Mouse (Mus musculus) megakaryocyte, embryonic 14.5 days (primary cell): ENCODE measurements around the gene Usp29.

Source experiments
- FLI1 ChIP-seq: IDR thresholded peaks from 2 replicates; pipeline ENCODE4 v1.6.1; 2012; ENCODE audit warnings: low read length, inconsistent platforms, mixed read lengths
- GATA1 ChIP-seq: IDR thresholded peaks from 3 replicates; pipeline ENCODE4 v1.6.1; 2012; ENCODE audit warnings: mixed read lengths, low read length, inconsistent platforms, borderline replicate concordance

- TF ChIP-seq GATA1 (no peak), FLI1 (no peak)
These were observed 92.3 kb downstream of the Usp29 start for GRCm38 (mm10) chr7:6822633-6823032.
